Mouse (Mus musculus): ENCODE measurements around the gene Pcbp2.

Gene Pcbp2

DNA sequence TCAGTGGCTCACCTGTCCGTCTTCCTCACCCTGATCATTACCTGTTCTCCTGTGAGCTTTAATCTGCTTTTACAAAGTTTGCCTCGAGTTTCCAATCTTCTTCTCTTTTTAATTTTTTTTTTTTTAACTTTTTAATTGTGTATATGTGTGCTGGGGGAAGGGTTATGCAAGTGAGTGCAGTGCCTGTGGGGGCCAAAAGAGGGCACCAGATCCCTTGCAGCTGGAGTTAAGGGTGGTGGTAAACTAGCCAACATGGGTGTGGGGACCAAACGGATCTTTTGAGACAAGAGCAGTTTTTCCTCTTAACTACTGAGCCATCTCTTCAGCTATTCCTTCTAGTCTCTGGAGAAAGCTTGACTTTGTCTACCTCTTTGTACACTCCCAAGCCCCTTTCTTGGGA, 57.6 kb downstream of the Pcbp2 start:
- peak; percentile 46 for DNase-seq (ENCODE audit: low read depth)

DNA sequence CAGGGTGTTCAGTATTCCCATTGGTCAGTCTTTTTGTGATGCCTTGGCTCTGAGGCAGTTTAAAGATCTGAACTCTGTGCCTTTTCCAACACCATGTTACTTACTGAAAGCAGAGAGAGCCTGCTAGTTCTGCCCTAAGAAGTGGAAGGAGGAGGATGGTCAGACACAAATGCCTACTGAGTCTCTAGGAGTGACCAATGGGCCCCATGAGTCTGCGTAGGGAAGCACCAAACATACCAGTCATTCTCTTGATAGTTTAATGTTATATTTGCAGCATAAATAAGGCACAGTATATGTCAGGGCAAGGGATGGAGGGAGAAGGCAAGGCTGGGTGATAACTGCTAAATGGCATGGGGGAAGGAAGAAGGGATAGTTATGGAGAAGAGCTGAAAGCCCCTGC, 58.1 kb downstream of the Pcbp2 start:
- DNase-seq (ENCODE audit: low read depth), result peak; percentile 5

DNA sequence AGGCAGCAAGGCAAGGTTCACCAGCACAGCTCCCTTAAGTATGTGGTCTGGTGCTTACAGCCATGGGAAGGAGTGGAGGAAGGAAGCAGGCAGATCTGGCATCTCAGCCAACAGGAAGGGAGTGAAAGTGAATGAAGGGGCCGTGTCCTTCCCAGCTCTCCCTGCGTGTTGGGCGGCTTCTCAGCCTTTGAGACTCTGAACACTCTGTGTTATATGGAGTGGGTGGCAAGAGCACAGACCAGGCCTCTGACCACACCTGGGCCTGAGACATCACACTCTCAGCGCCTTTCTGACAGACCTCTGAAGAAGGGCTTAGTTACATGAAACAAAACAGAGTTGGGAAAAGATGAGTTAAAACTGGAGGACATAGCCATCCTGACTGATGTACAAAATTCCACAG, 60.2 kb downstream of the Pcbp2 start:
- no peak for DNase-seq (ENCODE audit: low read depth)

DNA sequence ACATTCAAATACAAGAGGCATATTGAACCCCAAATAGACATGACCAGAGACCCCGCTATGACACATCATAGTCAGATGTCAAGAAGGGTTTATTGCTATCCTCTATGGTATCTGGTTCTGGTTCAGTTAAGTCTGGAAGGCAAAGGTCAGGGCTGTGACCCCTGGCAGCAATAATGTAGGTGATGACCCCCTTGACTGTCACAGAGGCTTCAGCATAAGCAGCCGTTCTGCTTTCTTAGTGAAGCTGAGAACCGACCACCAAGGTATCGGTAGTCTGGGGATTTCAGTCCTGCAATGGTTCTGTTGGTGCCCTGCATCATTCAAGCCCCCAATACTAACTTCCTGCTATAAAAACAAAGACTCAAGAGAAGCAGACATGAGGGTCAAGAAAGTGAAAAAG, 61.2 kb downstream of the Pcbp2 start:
- DNase-seq (ENCODE audit: low read depth), result no peak

DNA sequence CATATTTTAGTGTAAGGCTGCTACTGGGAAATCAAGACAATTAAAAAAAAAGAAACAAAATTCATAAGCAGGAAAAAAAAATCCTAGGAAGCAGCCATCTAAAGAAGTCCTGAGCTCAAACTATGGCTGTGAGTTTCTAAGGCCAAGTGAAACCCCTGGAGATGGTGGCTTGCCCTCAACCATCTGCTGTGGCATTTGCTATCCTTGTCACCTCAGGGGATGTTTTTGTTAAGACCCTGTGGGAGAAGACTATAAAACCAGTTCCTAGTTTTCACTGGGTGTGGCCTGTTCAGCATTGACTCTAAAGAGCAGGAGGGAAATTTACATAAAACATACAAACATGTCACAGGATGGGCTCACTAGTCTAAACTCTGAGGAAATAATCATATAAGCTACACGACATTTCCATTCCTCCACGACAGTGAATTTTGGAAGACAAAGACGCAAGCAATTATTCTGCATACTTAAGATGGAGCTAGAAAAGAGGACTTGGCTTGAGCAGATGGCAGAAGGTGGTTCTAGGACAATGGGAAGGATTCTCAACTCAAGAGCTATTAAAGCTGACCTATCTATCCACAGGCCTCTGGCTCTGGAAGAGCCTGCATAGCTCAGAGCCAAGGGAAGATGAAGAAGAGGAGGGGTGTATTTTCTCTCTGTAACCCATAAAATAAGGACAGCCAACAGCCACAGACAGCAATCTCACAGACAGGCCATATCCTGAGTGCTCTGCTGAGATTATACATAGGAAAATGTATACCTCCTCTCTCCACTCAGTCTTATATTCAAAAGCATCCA, 62.0 kb downstream of the Pcbp2 start:
- DNase-seq (ENCODE audit: low read depth), result no peak

DNA sequence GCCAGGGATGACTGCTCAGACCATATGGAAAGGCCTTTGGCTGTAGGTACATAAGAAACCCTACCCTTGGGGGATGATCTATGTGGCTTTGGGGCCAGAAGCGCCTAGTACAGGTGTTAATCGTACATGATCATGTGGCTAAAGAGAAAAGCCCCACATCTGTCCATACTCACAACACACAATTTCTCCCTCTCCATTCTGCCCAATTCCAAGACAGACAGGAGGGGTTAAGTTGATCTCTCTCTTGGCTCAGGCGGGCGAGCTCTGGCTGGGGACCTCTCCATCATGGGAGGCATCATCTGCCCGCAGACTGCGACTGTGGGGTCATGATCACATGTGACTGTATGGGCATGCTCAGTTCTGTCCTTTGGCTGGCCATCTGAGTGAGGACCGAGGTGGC, 63.6 kb downstream of the Pcbp2 start:
- no peak for DNase-seq (ENCODE audit: low read depth)

DNA sequence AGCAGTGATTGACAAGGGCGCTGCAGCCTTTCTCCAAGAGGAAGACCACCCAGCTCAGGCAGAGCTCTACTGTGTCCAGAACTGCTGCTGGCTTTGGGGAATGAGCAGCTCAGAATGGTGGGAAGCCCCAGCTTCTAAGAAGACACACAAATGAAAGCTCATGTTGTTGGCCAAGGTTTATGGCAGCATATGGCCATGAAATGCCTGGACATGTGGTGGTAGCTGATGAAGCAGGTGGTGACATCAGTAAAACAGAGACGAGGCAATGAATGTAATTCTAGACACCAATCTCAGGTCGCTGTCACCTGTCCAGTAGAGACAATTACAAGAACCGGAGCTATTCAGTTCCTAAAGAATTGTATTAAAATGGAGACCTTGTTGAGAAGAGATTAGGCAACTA, 74.5 kb downstream of the Pcbp2 start:
- DNase-seq (ENCODE audit: low read depth), result no peak

DNA sequence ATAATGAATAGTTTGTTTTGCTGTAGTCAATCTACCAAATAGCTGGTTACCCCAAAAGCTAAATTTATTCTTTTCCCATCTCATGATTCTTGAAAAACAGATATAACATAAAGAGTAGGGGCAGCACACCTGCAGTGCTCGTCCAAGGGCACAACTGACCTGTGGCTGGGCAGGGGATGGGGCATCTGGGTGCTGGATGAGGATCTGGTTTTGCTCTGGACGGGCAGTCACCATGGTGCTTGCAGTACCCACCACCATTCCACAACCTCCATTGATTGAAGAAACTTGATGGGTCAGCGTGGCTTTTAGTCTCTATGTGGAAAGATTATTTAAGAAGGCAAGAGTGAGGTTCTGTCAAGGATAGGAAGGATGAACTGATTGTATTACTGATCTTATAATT, 75.9 kb downstream of the Pcbp2 start:
- DNase-seq (ENCODE audit: low read depth), result no peak

DNA sequence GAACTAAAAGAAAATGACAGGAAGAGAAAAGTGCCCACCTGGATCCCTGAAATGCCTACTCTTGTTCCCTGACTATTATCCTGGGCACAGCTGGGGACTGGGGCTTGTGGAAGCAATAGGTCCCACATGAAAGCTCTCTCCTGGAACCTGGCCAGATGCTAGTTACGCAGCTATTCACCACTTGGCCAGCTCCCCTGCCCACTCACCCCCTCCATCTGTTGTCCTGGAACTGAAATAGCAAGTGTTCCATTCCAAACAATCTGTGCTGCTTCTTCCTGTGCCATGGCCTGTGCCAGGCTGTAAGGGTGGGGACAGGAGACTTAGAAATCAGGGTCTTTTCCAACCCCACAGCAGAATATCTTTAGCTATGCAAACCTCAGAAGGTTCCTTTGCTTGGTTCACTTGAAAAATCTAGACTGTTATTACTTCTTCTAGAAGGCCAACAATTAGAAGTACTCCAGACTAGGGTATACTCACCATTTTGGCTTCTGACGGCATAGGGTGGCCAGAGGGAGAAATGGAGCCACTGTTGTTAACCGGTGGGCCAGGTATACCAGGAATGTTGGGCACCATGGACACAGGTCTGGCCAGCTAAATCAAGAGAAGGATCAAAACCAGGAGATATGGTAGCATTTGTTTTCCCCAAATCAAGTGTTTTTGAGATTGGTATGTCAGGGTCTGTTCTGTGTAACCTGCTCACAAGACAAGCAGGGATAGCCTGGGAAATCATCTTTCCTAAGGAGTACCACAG, 76.5 kb downstream of the Pcbp2 start:
- DNase-seq (ENCODE audit: low read depth), result no peak

DNA sequence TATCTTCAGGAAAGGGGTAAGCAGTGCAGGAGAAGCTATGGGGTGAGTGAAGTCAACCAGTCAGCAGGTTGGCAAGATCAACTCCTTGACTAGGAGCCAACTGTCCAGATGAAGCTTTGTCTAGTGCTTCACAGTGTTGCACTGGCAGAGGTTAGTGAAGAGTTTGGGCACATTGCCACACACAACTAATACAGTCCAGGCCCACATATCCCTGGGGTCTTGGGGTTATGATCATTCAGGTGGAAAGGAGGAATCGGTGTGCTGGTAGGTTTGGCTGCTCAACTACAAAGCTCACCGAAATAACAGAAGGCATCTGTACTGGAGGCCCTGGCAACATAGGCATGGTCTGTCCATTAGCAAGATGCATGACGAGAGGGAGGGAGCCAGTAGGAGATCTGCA, 77.1 kb downstream of the Pcbp2 start:
- no peak for DNase-seq (ENCODE audit: low read depth)
